Mouse (Mus musculus) hindbrain, embryonic 16.5 days (tissue): ENCODE measurements around the gene Rbm4b. TPM values are rescaled to one million over a fixed set of nuclear protein-coding genes. Genes with fewer than 3 reads are reported as not detected.

Experiments
- ATAC-seq: fragments of 200-750 bp; cut with Nextera tagmentation; 2 replicates; pipeline ENCODE4 v1.8.0; 2017; ENCODE audit warnings: moderate TSS enrichment, moderate library complexity
- H3K27ac ChIP-seq: fragments of 300-500 bp; sonication (generic); 2 replicates; pipeline ENCODE4 v1.5.1; 2014; ENCODE audit warnings: low read depth, mild to moderate bottlenecking, control low read depth, low read length, moderate library complexity
- H3K27me3 ChIP-seq: fragments of 300-500 bp; sonication (generic); replicated peaks from 2 replicates; pipeline ENCODE4 v1.6.1; 2014; ENCODE audit warnings: low read length; ENCODE audit not compliant: control insufficient read depth, insufficient read depth
- H3K36me3 ChIP-seq: fragments of 300-500 bp; sonication (generic); 2 replicates; pipeline ENCODE4 v1.6.1; 2014; ENCODE audit warnings: mild to moderate bottlenecking, low read length, moderate library complexity, mixed read lengths; ENCODE audit not compliant: control insufficient read depth, insufficient read depth
- H3K4me1 ChIP-seq: fragments of 300-500 bp; sonication (generic); 2 replicates; pipeline ENCODE4 v1.6.1; 2014; ENCODE audit warnings: low read depth, low read length; ENCODE audit not compliant: control insufficient read depth, insufficient read depth
- H3K4me2 ChIP-seq: fragments of 300-500 bp; sonication (generic); 2 replicates; pipeline ENCODE4 v1.6.1; 2014; ENCODE audit warnings: mild to moderate bottlenecking, low read length, control low read depth, moderate library complexity
- H3K4me3 ChIP-seq: fragments of 300-500 bp; sonication (generic); 2 replicates; pipeline ENCODE4 v1.5.1; 2014; ENCODE audit warnings: mild to moderate bottlenecking, low read length, control low read depth, moderate library complexity
- H3K9ac ChIP-seq: fragments of 300-500 bp; sonication (generic); 2 replicates; pipeline ENCODE4 v1.6.1; 2014; ENCODE audit warnings: low read depth, mild to moderate bottlenecking, control low read depth, low read length, moderate library complexity
- H3K9me3 ChIP-seq: fragments of 300-500 bp; sonication (generic); 2 replicates; pipeline ENCODE4 v1.6.1; 2014; ENCODE audit warnings: mild to moderate bottlenecking, low read length, moderate library complexity; ENCODE audit not compliant: control insufficient read depth
- WGBS: fragments of 180-500 bp; shearing (Covaris S2); extraction: QIAGEN DNeasy Blood & Tissue Kit; methylation state at CpG from one replicate; pipeline ENCODE4 v1.1.7; 2014; 5-methylcytosine and 5-hydroxymethylcytosine counted together
- polyA plus RNA-seq: library from polyadenylated mRNA; unstranded; fragments of >200 nt; fragmentation: Nextera tagmentation; extraction: Ambion mirVana; gene quantifications from 2 replicates; pipeline ENCODE4 v1.2.1, GENCODE M21; 2015

Gene Rbm4b
- polyA plus RNA-seq, 1 experiment from 2014 or later, result 124 TPM

GRCm38 (mm10) chr19:4786313-4786712, 30.0 kb downstream of the Rbm4b start:
- no peaks in the 10 kb centered on the region for H3K9me3 ChIP-seq
- H3K4me1 ChIP-seq, result peaks cover 39% of the 10 kb centered on the region
- no peak overlapping the region for H3K9ac ChIP-seq
- peaks cover 33% of the 10 kb centered on the region for H3K36me3 ChIP-seq
- no peaks in the 10 kb centered on the region for H3K27me3 ChIP-seq
- no peak overlapping the region for H3K4me3 ChIP-seq
- H3K4me2 ChIP-seq, result no peak overlapping the region
- H3K27ac ChIP-seq, result no peak overlapping the region
- ATAC-seq, result no peak
- 97% methylated on average over 2 of the region's 2 CpGs for WGBS

GRCm38 (mm10) chr19:4793281-4793830, 37.1 kb downstream of the Rbm4b start:
- Histone ChIP-seq H3K36me3 (peaks cover 7% of the 10 kb centered on the region), H3K9ac (peak overlapping the region; percentile 68), H3K27me3 (no peaks in the 10 kb centered on the region), H3K4me1 (peaks cover 40% of the 10 kb centered on the region), H3K27ac (peak overlapping the region; percentile 63), H3K9me3 (no peaks in the 10 kb centered on the region), H3K4me2 (peak overlapping the region; percentile 85), H3K4me3 (peak overlapping the region; percentile 53)
- peak; percentile 18; the same call in 1 of the 2 replicates for ATAC-seq
- WGBS, result 2% methylated on average over 16 of the region's 16 CpGs

- peak within 1 kb of the TSS; percentile 63 for H3K27ac ChIP-seq
- H3K27me3 ChIP-seq, result no peaks in the 10 kb centered on the region
- peak within 1 kb of the TSS; percentile 68 for H3K9ac ChIP-seq
- under 1% methylated on average over 31 of the region's 31 CpGs for WGBS
- peaks cover 36% of the 10 kb centered on the region for H3K4me1 ChIP-seq
- H3K9me3 ChIP-seq, result no peaks in the 10 kb centered on the region
- H3K36me3 ChIP-seq, result peaks cover 9% of the 10 kb centered on the region
- H3K4me2 ChIP-seq, result peak within 1 kb of the TSS; percentile 85
- peak; percentile 99 for ATAC-seq
- H3K4me3 ChIP-seq, result peak within 1 kb of the TSS; percentile 53
Measured at GRCm38 (mm10) chr19:4793831-4794422, 37.6 kb downstream of the Rbm4b start, which contains the start of gene Rbm4. Rbm4 (minus strand) TSS chr19:4793901.

- no peak for ATAC-seq
- no peak overlapping the region for H3K4me3 ChIP-seq
- no peaks in the 10 kb centered on the region for H3K27me3 ChIP-seq
- 87% methylated on average over 1 of the region's 1 CpGs for whole genome bisulfite sequencing
- H3K36me3 ChIP-seq, result peaks cover 20% of the 10 kb centered on the region
- H3K4me2 ChIP-seq, result no peak overlapping the region
- H3K9ac ChIP-seq, result no peak overlapping the region
- peaks cover 19% of the 10 kb centered on the region for H3K4me1 ChIP-seq
- H3K27ac ChIP-seq, result no peak overlapping the region
- no peaks in the 10 kb centered on the region for H3K9me3 ChIP-seq
Measured at GRCm38 (mm10) chr19:4795929-4796328, 39.6 kb downstream of the Rbm4b start.

GRCm38 (mm10) chr19:4797846-4798245, 41.5 kb downstream of the Rbm4b start:
- Histone ChIP-seq H3K4me2 (no peak overlapping the region), H3K27me3 (no peaks in the 10 kb centered on the region), H3K4me3 (no peak overlapping the region), H3K4me1 (peaks cover 5% of the 10 kb centered on the region), H3K9ac (no peak overlapping the region), H3K36me3 (peaks cover 24% of the 10 kb centered on the region), H3K9me3 (no peaks in the 10 kb centered on the region), H3K27ac (no peak overlapping the region)
- WGBS, result 92% methylated on average over 2 of the region's 2 CpGs
- ATAC-seq, result no peak

- H3K4me1 ChIP-seq, result peaks cover 3% of the 10 kb centered on the region; the same call in 1 of the 2 replicates
- no peak for ATAC-seq
- no peak overlapping the region for H3K9ac ChIP-seq
- no peaks in the 10 kb centered on the region for H3K27me3 ChIP-seq
- no peak overlapping the region for H3K27ac ChIP-seq
- H3K9me3 ChIP-seq, result no peaks in the 10 kb centered on the region
- H3K36me3 ChIP-seq, result peaks cover 31% of the 10 kb centered on the region
- no peak overlapping the region for H3K4me3 ChIP-seq
- H3K4me2 ChIP-seq, result no peak overlapping the region
- WGBS, result 91% methylated on average over 5 of the region's 5 CpGs
Measured at GRCm38 (mm10) chr19:4799083-4799482, 42.8 kb downstream of the Rbm4b start.

GRCm38 (mm10) chr19:4802691-4803091, 46.4 kb downstream of the Rbm4b start:
- Histone ChIP-seq H3K4me3 (no peak overlapping the region), H3K4me2 (no peak overlapping the region), H3K4me1 (no peaks in the 10 kb centered on the region; the same call in 1 of the 2 replicates), H3K9ac (no peak overlapping the region), H3K9me3 (no peaks in the 10 kb centered on the region), H3K36me3 (peaks cover 31% of the 10 kb centered on the region), H3K27ac (no peak overlapping the region), H3K27me3 (no peaks in the 10 kb centered on the region)
- peak; percentile 59 for ATAC-seq
- 79% methylated on average over 7 of the region's 7 CpGs for WGBS

- WGBS, result 74% methylated on average over 10 of the region's 10 CpGs
- peaks cover 31% of the 10 kb centered on the region for H3K36me3 ChIP-seq
Measured at GRCm38 (mm10) chr19:4803283-4803682, 47.0 kb downstream of the Rbm4b start.

GRCm38 (mm10) chr19:4810309-4810708, 54.0 kb downstream of the Rbm4b start:
- H3K9ac ChIP-seq, result peak overlapping the region; percentile 71
- ATAC-seq, result no peak
- peak overlapping the region; percentile 97 for H3K27ac ChIP-seq
- under 1% methylated on average over 14 of the region's 14 CpGs for WGBS
- H3K9me3 ChIP-seq, result no peaks in the 10 kb centered on the region
- H3K4me3 ChIP-seq, result peak overlapping the region; percentile 93
- no peaks in the 10 kb centered on the region for H3K36me3 ChIP-seq
- no peaks in the 10 kb centered on the region for H3K27me3 ChIP-seq
- peak overlapping the region; percentile 94 for H3K4me2 ChIP-seq
- H3K4me1 ChIP-seq, result peaks cover 17% of the 10 kb centered on the region

More at GRCm38 (mm10) chr19:4803283-4803682, 47.0 kb downstream of the Rbm4b start:
- H3K27me3 ChIP-seq, result no peaks in the 10 kb centered on the region
- H3K9me3 ChIP-seq, result no peaks in the 10 kb centered on the region
- H3K9ac ChIP-seq, result no peak overlapping the region
- ATAC-seq, result no peak
- no peak overlapping the region for H3K27ac ChIP-seq
- H3K4me3 ChIP-seq, result no peak overlapping the region
- peaks cover under 1% of the 10 kb centered on the region for H3K4me1 ChIP-seq
- H3K4me2 ChIP-seq, result no peak overlapping the region
